Mouse (Mus musculus) G1E-ER4 (cell line): Measurements from ENCODE around the gene Col4a5. TPM values are rescaled to one million over a fixed set of nuclear protein-coding genes. Genes with fewer than 3 reads are reported as not detected.

Experiments used
- GATA1 ChIP-seq: IDR thresholded peaks from one replicate; pipeline ENCODE4 v1.8.0; 2012; ENCODE audit warnings: low read length, inconsistent platforms
- polyA plus RNA-seq: library from polyadenylated mRNA; stranded (reverse); fragments of >175 nt; gene quantifications from 2 replicates; pipeline ENCODE4 v1.2.3, GENCODE M21; 2012

Col4a5 gene
- polyA plus RNA-seq: not detected in 2 replicates

GRCm38 (mm10) chrX:141475110-141475509 is at the start of gene Col4a5:
TSS of gene Col4a5 (plus strand) at chrX:141475385.
- no peak for TF ChIP-seq GATA1

GRCm38 (mm10) chrX:141436780-141437179 is 38.4 kb upstream of the Col4a5 start:
- TF ChIP-seq GATA1: no peak

DNA sequence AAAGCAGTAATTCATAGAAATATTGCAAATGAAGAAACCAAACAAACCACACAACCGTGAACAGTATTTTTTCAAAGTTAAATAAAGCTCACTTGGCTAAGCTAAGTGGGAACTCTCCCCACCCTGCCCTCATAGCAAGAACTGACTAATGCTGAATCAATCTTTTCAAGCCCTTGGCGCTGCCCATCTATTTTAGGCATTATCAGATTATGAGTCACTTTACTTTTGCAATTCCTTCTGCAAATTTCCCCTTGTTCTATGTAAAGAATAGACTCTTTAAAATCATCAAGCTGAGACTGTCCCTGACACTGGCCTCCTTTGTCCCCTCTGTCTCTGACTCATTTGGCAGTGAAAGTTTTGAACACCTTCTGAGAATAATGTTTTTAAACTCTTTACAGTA is 35.8 kb upstream of the Col4a5 start:
- no peak for TF ChIP-seq GATA1

GRCm38 (mm10) chrX:141447936-141448335 is 27.2 kb upstream of the Col4a5 start:
- no peak for TF ChIP-seq GATA1

DNA sequence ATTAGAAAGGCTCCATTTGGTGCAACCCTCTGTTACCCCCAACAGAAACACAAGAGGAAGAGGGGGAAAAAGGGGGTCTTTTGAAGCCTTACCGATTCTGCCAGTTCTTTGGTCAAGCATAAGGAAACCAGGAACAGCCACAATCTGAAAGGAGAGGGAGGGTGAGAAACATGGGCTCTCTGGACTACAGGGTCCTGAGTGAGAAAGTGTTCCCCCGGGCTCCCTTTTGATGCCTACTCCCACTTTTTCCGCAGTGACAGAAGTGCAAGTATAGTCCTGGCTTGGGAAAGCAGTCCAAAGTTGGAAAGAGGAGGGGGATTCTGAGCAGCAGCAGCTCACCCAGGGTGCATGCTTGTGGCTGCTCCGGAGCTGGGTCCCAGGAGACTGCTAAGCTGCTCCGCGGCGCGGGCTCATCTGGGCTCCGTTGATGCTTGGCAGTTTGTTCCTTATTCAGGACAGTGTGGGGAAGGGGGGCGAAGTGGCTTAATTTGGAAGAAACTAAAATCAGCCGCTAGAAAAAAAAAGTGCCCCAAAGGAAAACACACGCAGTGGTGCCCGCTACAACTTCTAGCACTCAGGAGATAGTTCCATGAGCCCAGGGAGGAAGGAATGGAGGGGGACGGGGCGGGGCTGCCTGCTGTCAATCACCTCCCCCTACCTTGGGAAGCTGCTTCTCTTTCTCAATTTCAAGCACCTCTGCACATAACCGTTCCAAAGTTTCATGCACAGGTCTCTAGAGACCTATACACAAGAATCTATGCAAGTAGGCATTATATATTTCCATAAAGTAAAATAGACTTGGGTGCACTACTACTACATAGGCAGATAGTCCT is 1.5 kb upstream of the Col4a5 start, which contains the start of gene Col4a6:
Gene Col4a6, minus strand, starts transcription at position 607 of the 833 bp plus-strand sequence.
- no peak for TF ChIP-seq GATA1

DNA sequence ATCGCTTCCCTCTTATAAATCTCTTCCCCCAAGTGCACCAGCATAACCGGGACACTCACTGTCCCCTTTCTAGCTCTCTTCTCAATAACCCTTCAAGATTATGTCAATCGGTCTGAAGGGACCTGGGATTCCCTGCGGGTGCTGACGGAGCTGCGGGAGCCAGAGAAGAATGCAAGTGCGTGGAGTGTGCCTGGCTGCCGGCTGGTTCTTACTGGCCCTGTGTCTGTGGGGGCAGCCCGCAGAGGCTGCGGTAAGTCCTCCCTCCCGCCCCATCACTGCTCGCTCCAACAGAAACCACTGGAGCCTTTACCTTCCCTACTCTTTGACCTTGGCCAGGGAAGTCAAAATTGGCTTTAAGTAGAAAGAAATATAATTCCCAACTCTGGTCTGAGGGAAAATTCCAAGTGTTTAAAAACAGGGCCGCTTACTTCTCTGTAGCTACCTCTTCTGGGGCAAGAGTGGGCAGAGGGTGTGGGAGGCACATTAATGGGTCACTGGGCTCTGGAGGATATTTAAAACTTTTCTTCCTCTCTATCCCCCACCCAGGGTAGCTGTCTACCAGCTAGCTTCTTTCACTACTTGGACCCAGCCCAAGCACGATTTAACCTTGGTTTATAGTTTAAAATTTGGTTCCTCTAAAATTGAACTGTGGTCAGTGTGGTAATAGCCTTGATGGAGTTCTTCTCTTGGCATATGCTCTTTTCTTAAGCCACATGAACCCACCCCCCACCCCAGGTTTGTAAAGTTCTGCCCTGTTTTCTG is 562 bp downstream of the Col4a5 start:
- no peak for TF ChIP-seq GATA1

DNA sequence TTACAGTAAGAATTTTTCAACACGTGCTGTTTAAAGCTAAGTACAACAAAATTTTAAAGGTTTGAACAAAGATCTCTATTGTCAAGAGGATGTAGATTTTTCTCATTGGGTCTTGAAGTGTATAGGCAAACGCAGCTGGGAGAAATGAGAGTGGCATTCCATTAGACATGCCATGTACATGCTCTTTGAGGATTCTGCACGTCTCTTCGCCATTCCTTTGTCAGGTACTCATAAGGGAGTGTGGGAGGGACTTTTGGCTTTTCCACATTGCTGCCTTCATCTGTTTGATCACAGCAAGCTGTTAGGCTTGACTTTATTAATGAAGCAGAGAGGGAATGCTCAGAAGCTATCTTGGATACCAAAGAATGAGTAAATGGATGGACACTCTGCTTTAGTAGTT is 19.4 kb downstream of the Col4a5 start:
- TF ChIP-seq GATA1: no peak

DNA sequence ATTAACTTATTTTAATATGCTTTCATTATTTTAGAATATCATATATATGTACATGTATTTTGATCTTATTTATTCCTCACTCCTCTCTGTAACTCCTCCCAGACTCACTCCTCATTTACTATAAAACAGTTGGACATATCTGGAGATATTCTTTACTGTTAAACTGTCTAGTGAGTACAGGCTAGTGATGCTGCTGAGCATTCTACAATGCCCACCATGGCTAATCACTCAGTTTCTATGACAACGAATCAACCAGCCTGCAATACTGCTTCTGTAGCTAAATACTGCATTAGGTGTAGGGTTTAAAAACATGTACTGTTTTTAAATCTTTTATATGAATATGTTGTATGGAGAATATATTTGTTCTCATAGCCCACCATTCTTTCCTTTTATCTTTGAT is 27.9 kb downstream of the Col4a5 start:
- TF ChIP-seq GATA1: no peak

DNA sequence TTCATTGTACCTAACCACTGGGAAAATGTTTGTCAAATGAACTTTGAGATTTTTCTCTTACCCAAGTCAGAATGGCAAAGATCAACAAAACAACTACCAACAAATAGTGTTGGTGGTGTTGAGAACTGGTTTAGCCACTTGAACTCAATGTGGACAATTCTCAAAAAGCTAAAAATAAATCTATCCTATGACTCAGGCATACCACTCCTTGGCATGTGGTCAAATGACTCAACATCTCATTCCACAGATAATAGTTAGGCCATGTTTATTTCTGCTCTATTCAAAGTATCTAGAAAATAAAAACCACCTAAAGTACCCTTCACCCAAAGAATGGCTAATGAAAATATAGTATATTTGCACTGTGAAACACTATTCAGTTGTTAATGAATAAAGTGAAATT is 58.3 kb downstream of the Col4a5 start:
- no peak for TF ChIP-seq GATA1

DNA sequence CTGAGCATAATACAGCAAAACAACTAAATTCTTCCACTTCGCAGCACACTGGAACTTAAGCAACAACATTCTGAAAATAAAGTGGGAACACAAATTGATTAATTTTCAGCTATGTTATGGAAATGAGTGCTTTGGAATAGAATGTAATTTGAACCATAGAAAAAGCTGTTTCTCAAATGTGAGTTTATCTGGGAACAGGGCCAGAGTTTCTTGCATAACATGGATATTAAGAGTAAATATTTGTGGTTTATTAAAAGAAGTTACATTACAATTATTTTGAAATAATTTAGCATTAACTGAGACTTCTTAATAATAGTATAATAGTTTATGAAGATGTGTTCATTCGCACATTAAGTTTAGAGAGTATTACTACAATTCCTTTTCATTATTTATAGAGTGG is 72.3 kb downstream of the Col4a5 start:
- TF ChIP-seq GATA1: no peak

GRCm38 (mm10) chrX:141590242-141590641 is 115.1 kb downstream of the Col4a5 start:
- TF ChIP-seq GATA1: no peak

DNA sequence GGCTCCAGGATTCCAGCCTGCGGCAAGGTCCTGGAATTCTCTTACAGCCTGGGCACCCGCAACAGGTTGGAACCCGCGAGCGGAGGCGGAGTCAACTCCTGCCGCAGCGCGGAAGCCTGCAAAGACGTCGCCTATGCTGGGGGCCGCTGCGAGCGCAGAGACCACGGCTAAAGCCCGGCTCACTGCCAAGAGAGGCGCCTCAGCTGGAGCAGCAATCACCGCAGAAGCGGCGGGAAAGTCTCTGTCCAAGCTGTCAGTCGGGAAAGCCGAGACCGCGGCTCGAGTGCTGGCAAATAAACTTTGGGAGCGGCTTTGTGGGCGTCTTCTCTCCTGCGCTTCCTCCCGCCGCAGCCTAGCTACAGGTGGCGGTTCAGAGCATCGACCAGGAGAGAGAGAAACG is 246.5 kb downstream of the Col4a5 start:
- TF ChIP-seq GATA1: no peak

- TF ChIP-seq GATA1: no peak
Observed at GRCm38 (mm10) chrX:141723936-141724335, 248.8 kb downstream of the Col4a5 start.

- no peak for TF ChIP-seq GATA1
Observed at GRCm38 (mm10) chrX:141724391-141724891, 249.3 kb downstream of the Col4a5 start.

DNA sequence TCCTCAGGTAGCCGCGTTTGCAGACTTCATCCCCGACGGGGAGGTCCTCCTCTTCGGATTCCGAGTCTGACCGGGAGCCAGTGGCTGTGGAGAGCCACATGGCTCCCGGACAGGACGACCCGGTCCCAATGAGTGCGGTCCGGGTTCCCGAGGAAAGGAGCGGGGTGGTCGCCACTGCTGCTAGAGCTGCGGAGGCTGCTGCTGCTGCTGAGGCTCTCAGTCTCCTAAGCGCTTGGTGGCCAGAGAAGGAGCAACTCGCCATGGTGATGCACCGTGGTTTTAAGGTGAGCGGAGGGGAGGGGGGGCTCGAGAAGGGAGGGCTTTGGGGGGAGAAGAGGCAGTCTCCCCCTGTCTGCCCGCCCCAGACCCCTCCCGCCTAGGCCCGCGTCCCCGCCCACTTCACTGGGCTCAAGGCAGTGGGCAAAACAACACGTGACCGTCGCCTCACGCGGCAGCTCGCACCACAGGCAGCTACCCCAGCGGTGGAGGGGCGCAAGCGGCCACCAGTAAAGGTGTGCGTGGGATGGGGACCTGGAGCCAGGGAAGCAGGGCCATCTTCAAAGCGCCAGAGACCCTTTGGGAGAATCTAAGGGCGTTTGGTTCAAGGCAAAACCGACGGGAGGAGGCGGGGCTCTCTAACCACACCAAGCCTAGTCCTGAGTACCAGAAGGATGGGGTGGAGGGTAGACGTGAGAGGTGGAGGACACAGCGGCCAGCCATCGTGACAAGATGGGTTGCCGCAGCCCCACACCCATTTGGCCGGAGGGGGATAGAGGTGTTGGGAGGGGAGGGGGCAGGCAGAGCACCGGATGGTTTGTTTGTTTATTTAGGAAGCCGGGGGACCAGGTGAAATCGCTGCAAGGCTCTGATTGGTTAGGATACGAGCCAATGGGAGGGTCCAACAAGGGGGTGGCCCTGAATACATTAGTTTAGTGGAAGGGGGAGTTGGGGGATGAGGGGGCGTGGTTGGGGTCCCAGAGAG is 250.0 kb downstream of the Col4a5 start, which contains the start of gene Irs4:
Gene Irs4, minus strand, starts transcription at position 327 of the 982 bp plus-strand sequence.
- TF ChIP-seq GATA1: no peak
